Mouse (Mus musculus) brain, embryonic 18.5 days (tissue): Measurements from ENCODE around the gene Hist3h2a.
A peak's percentile ranks its signal among the peaks of the same experiment; 100 is the strongest.

Experiments used
- DNase-seq: peaks from one replicate; pipeline ENCODE4 v3.0.0-alpha.2; 2012; ENCODE audit warnings: low read depth, low spot score

Hist3h2a gene

GRCm38 (mm10) chr11:58954420-58955142 lies at the start of gene Hist3h2a, which contains the start of gene Trim17:
Hist3h2a (plus strand) TSS chr11:58954685.
Trim17 (plus strand) TSS chr11:58954685.
- peak; percentile 99 for DNase-seq

GRCm38 (mm10) chr11:58904838-58905237 lies 49.6 kb upstream of the Hist3h2a start:
- DNase-seq, result no peak

- no peak for DNase-seq
Observed at GRCm38 (mm10) chr11:58913776-58914175, 40.7 kb upstream of the Hist3h2a start.

GRCm38 (mm10) chr11:58914461-58915028 lies 39.9 kb upstream of the Hist3h2a start:
- no peak for DNase-seq

- DNase-seq, result no peak
Observed at GRCm38 (mm10) chr11:58916879-58917744, 37.4 kb upstream of the Hist3h2a start.

GRCm38 (mm10) chr11:58917745-58918366 lies 36.6 kb upstream of the Hist3h2a start, which contains the start of gene Btnl10:
Btnl10 (plus strand) TSS chr11:58917908.
- DNase-seq, result no peak

- no peak for DNase-seq
Observed at GRCm38 (mm10) chr11:58918759-58919158, 35.7 kb upstream of the Hist3h2a start.

GRCm38 (mm10) chr11:58922420-58922819 lies 32.1 kb upstream of the Hist3h2a start:
- DNase-seq, result no peak

GRCm38 (mm10) chr11:58926651-58927050 lies 27.8 kb upstream of the Hist3h2a start:
- DNase-seq, result no peak

GRCm38 (mm10) chr11:58927053-58927452 lies 27.4 kb upstream of the Hist3h2a start:
- no peak for DNase-seq

- no peak for DNase-seq
Observed at GRCm38 (mm10) chr11:58927790-58928651, 26.5 kb upstream of the Hist3h2a start.

GRCm38 (mm10) chr11:58929055-58929454 lies 25.4 kb upstream of the Hist3h2a start:
- DNase-seq, result no peak

GRCm38 (mm10) chr11:58929641-58930040 lies 24.8 kb upstream of the Hist3h2a start:
- DNase-seq, result no peak

GRCm38 (mm10) chr11:58930254-58930653 lies 24.2 kb upstream of the Hist3h2a start:
- DNase-seq, result no peak

GRCm38 (mm10) chr11:58931576-58931975 lies 22.9 kb upstream of the Hist3h2a start:
- no peak for DNase-seq

- DNase-seq, result no peak
Observed at GRCm38 (mm10) chr11:58937909-58938308, 16.6 kb upstream of the Hist3h2a start.

GRCm38 (mm10) chr11:58938322-58939087 lies 16.0 kb upstream of the Hist3h2a start, which contains the start of gene Rnf187:
Rnf187 (minus strand) TSS chr11:58938916.
- DNase-seq, result peak; percentile 85

GRCm38 (mm10) chr11:58939088-58939439 lies 15.4 kb upstream of the Hist3h2a start:
- DNase-seq, result no peak

- DNase-seq, result no peak
Observed at GRCm38 (mm10) chr11:58944136-58944535, 10.3 kb upstream of the Hist3h2a start.

- DNase-seq, result no peak
Observed at GRCm38 (mm10) chr11:58947306-58947705, 7.2 kb upstream of the Hist3h2a start.
